In genomic region chr1:76148963-76149362, GRCm38 (mm10) we compare ENCODE assay signal across 31 mouse cellular contexts.
"Had no signal": no experiment of that assay in that cellular context is flagged by ENCODE, and none has a peak within 500 bp of the region (broad histone marks: within the 10 kb centered on the region; RNA-seq: fewer than 3 reads in every experiment).

No protein-coding gene starts in this region.

- H3K9ac ChIP-seq: limb, embryonic 12.5 days; limb, embryonic 13.5 days; limb, embryonic 15.5 days; liver, embryonic 12.5 days; liver, embryonic 13.5 days; liver, embryonic 14.5 days; liver, embryonic 15.5 days; liver, postnatal 0 days; lung, embryonic 14.5 days; lung, embryonic 15.5 days; midbrain, embryonic 12.5 days; midbrain, embryonic 13.5 days; midbrain, embryonic 15.5 days had no signal

- H3K36me3 ChIP-seq: limb, embryonic 10.5 days; limb, embryonic 12.5 days; limb, embryonic 13.5 days; limb, embryonic 15.5 days; liver, embryonic 12.5 days; liver, embryonic 13.5 days; liver, embryonic 15.5 days; lung, embryonic 15.5 days; midbrain, embryonic 10.5 days; midbrain, embryonic 12.5 days; midbrain, embryonic 13.5 days; midbrain, embryonic 15.5 days had no signal

- ATAC-seq: liver, embryonic 12.5 days; liver, postnatal 0 days; lung, postnatal 0 days; midbrain, embryonic 13.5 days; midbrain, embryonic 15.5 days; midbrain, embryonic 16.5 days had no signal

- H3K4me2 ChIP-seq: limb, embryonic 12.5 days; limb, embryonic 13.5 days; limb, embryonic 15.5 days; liver, embryonic 11.5 days; liver, embryonic 12.5 days; liver, embryonic 13.5 days; liver, embryonic 15.5 days; lung, embryonic 14.5 days; lung, embryonic 15.5 days; midbrain, embryonic 11.5 days; midbrain, embryonic 12.5 days; midbrain, embryonic 13.5 days; midbrain, embryonic 15.5 days had no signal

- H3K4me1 ChIP-seq: limb, embryonic 10.5 days; limb, embryonic 12.5 days; limb, embryonic 13.5 days; limb, embryonic 15.5 days; liver, embryonic 12.5 days; liver, embryonic 13.5 days; liver, embryonic 15.5 days; lung, embryonic 15.5 days; megakaryocyte, embryonic 14.5 days; midbrain, embryonic 10.5 days; midbrain, embryonic 12.5 days; midbrain, embryonic 13.5 days; midbrain, embryonic 15.5 days had no signal

- H3K9me3 ChIP-seq: limb, embryonic 10.5 days; limb, embryonic 12.5 days; limb, embryonic 15.5 days; liver, embryonic 12.5 days; liver, embryonic 13.5 days; liver, embryonic 15.5 days; lung, embryonic 15.5 days; midbrain, embryonic 10.5 days; midbrain, embryonic 12.5 days; midbrain, embryonic 15.5 days had no signal

- H3K27ac ChIP-seq: limb, embryonic 10.5 days; limb, embryonic 12.5 days; limb, embryonic 13.5 days; limb, embryonic 15.5 days; liver, embryonic 12.5 days; liver, embryonic 13.5 days; liver, embryonic 14.5 days; liver, embryonic 15.5 days; lung, embryonic 15.5 days; macrophage; midbrain, embryonic 10.5 days; midbrain, embryonic 12.5 days; midbrain, embryonic 13.5 days; midbrain, embryonic 15.5 days had no signal

- H3K27me3 ChIP-seq: limb, embryonic 12.5 days; limb, embryonic 13.5 days; limb, embryonic 15.5 days; liver, embryonic 12.5 days; liver, embryonic 13.5 days; liver, embryonic 15.5 days; lung, embryonic 15.5 days; megakaryocyte, embryonic 14.5 days; midbrain, embryonic 12.5 days; midbrain, embryonic 15.5 days had no signal

- H3K4me3 ChIP-seq: limb, embryonic 10.5 days; limb, embryonic 12.5 days; limb, embryonic 13.5 days; limb, embryonic 15.5 days; liver, embryonic 12.5 days; liver, embryonic 13.5 days; liver, embryonic 15.5 days; lung, embryonic 15.5 days; megakaryocyte, embryonic 14.5 days; midbrain, embryonic 10.5 days; midbrain, embryonic 12.5 days; midbrain, embryonic 13.5 days; midbrain, embryonic 15.5 days; myocyte had no signal

- DNase-seq: left cerebral cortex, postnatal 4 days; liver; liver, embryonic 13.5 days; liver, postnatal 0 days; lung, adult 18-20 months; lung, adult 2 months; lung, embryonic 14.5 days; lung, postnatal 10 days; lung, postnatal 14 days; lung, postnatal 36 days; lung, postnatal 4 days; midbrain, embryonic 14.5 days had no signal
